Mouse (Mus musculus): ENCODE data around the gene Exoc2. TPM values are rescaled to one million over a fixed set of nuclear protein-coding genes. Genes with fewer than 3 reads are reported as not detected.
A peak's percentile ranks its signal among the peaks of the same experiment; 100 is the strongest.

Exoc2 gene
- 13.5 and 17.8 TPM in 2 replicates for polyA plus RNA-seq (2015; fragmentation: Nextera tagmentation; extraction: Ambion mirVana)

GRCm38 (mm10) chr13:30973501-30974246, at the start of gene Exoc2, which contains the start of gene Gm5447:
Exoc2 (minus strand) TSS chr13:30974093.
Gm5447 (plus strand) TSS chr13:30974204.
- ATAC-seq (ENCODE audit: low read depth) (peak; percentile 93), DNase-seq (peak; percentile 71)

GRCm38 (mm10) chr13:31023664-31024063, 49.8 kb upstream of the Exoc2 start:
- H3K27ac ChIP-seq = no peak overlapping the region
- no peak overlapping the region for H3K9ac ChIP-seq
- no peaks in the 10 kb centered on the region for H3K4me1 ChIP-seq (replicated peaks)
- 55% methylated on average over 3 of the region's 3 CpGs for WGBS (ENCODE audit: insufficient replicate concordance)
- no peak overlapping the region for H3K4me3 ChIP-seq (replicated peaks)
- no peak for DNase-seq
- ATAC-seq (ENCODE audit: low read depth) = no peak
- H3K9me3 ChIP-seq (replicated peaks) = no peaks in the 10 kb centered on the region
- H3K4me2 ChIP-seq = no peak overlapping the region
- H3K27me3 ChIP-seq = no peaks in the 10 kb centered on the region
- no peaks in the 10 kb centered on the region for H3K36me3 ChIP-seq

More at GRCm38 (mm10) chr13:30973501-30974246, at the start of gene Exoc2, which contains the start of gene Gm5447:
- Histone ChIP-seq H3K27me3 (no peaks in the 10 kb centered on the region), H3K9ac (peak within 1 kb of the TSS; percentile 90), H3K9me3 (replicated peaks) (no peaks in the 10 kb centered on the region), H3K36me3 (no peaks in the 10 kb centered on the region), H3K27ac (peak within 1 kb of the TSS; percentile 87), H3K4me2 (peak within 1 kb of the TSS; percentile 72), H3K4me1 (replicated peaks) (peaks cover 44% of the 10 kb centered on the region), H3K4me3 (replicated peaks) (peak within 1 kb of the TSS; percentile 82)
- WGBS (ENCODE audit: insufficient replicate concordance) = under 1% methylated on average over 53 of the region's 54 CpGs

DNA sequence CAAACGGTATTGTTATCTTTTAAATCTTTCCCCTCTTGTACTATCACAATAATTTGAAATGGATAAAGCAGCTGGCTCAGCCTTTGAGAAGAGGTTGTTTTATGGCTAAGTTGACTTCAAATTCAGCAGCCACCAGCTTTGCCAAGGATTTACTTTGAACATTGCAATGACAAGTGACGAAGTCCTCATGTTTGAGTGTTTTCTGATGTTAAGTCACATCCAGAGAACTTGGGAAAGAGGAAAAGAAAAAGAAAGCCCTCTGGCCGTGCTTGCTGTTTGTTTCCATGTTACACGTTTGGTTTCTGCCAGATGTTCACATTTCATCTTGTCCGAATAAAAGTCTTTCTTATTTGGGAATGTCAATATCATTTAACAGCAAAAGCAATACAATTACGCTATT, 48.0 kb upstream of the Exoc2 start:
- H3K9ac ChIP-seq = no peak overlapping the region
- H3K27ac ChIP-seq = no peak overlapping the region
- WGBS (ENCODE audit: insufficient replicate concordance) = 58% methylated on average over 6 of the region's 6 CpGs
- no peak for DNase-seq
- no peaks in the 10 kb centered on the region for H3K36me3 ChIP-seq
- H3K4me3 ChIP-seq (replicated peaks) = no peak overlapping the region
- no peak overlapping the region for H3K4me2 ChIP-seq
- ATAC-seq (ENCODE audit: low read depth) = no peak
- H3K27me3 ChIP-seq = no peaks in the 10 kb centered on the region
- H3K9me3 ChIP-seq (replicated peaks) = no peaks in the 10 kb centered on the region
- H3K4me1 ChIP-seq (replicated peaks) = no peaks in the 10 kb centered on the region

GRCm38 (mm10) chr13:31021514-31021913, 47.6 kb upstream of the Exoc2 start:
- Histone ChIP-seq H3K27ac (no peak overlapping the region), H3K9ac (no peak overlapping the region), H3K27me3 (no peaks in the 10 kb centered on the region), H3K9me3 (replicated peaks) (no peaks in the 10 kb centered on the region), H3K36me3 (no peaks in the 10 kb centered on the region), H3K4me1 (replicated peaks) (no peaks in the 10 kb centered on the region), H3K4me3 (replicated peaks) (no peak overlapping the region), H3K4me2 (no peak overlapping the region)
- ATAC-seq (ENCODE audit: low read depth) (no peak), DNase-seq (no peak)
- WGBS (ENCODE audit: insufficient replicate concordance) = 54% methylated on average over 4 of the region's 4 CpGs

DNA sequence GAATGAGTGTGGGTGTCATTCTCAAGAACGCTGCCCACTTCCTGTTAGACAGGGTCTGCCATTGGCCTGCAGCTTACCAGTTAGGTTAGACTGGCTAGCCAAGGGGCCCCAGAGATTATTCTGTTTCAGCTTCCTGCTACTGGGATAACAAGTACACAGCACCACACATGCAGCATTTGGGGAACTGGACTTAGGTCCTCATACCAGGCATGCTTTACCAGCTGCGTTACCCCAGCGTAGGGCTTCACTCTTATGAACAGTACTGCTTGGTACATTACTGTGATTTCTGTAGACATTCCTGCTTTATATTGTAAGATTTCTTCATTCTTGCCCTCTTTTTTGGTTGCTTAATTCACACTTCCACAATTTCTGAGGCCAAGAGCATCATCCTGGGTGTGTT, 43.7 kb upstream of the Exoc2 start:
- ATAC-seq (ENCODE audit: low read depth) (no peak), DNase-seq (no peak)
- Histone ChIP-seq H3K4me1 (replicated peaks) (no peaks in the 10 kb centered on the region), H3K27ac (no peak overlapping the region), H3K9me3 (replicated peaks) (no peaks in the 10 kb centered on the region), H3K36me3 (no peaks in the 10 kb centered on the region), H3K4me3 (replicated peaks) (no peak overlapping the region), H3K4me2 (no peak overlapping the region), H3K27me3 (no peaks in the 10 kb centered on the region), H3K9ac (no peak overlapping the region)
- 59% methylated on average over 3 of the region's 3 CpGs for WGBS (ENCODE audit: insufficient replicate concordance)

GRCm38 (mm10) chr13:31004995-31005394, 31.1 kb upstream of the Exoc2 start:
- no peak overlapping the region for H3K4me3 ChIP-seq (replicated peaks)
- no peak for ATAC-seq (ENCODE audit: low read depth)
- 48% methylated on average over 4 of the region's 4 CpGs for WGBS (ENCODE audit: insufficient replicate concordance)

GRCm38 (mm10) chr13:31004458-31004857, 30.6 kb upstream of the Exoc2 start:
- Histone ChIP-seq H3K4me1 (replicated peaks) (no peaks in the 10 kb centered on the region), H3K4me2 (no peak overlapping the region), H3K27me3 (no peaks in the 10 kb centered on the region), H3K27ac (no peak overlapping the region), H3K9ac (no peak overlapping the region), H3K36me3 (no peaks in the 10 kb centered on the region), H3K9me3 (replicated peaks) (no peaks in the 10 kb centered on the region), H3K4me3 (replicated peaks) (no peak overlapping the region)
- ATAC-seq (ENCODE audit: low read depth) (no peak), DNase-seq (no peak)
- WGBS (ENCODE audit: insufficient replicate concordance) = 37% methylated on average over 12 of the region's 12 CpGs

More at GRCm38 (mm10) chr13:31004995-31005394, 31.1 kb upstream of the Exoc2 start:
- Histone ChIP-seq H3K27ac (no peak overlapping the region), H3K4me2 (no peak overlapping the region), H3K9ac (no peak overlapping the region), H3K4me1 (replicated peaks) (no peaks in the 10 kb centered on the region), H3K9me3 (replicated peaks) (no peaks in the 10 kb centered on the region), H3K36me3 (no peaks in the 10 kb centered on the region), H3K27me3 (no peaks in the 10 kb centered on the region)
- no peak for DNase-seq

DNA sequence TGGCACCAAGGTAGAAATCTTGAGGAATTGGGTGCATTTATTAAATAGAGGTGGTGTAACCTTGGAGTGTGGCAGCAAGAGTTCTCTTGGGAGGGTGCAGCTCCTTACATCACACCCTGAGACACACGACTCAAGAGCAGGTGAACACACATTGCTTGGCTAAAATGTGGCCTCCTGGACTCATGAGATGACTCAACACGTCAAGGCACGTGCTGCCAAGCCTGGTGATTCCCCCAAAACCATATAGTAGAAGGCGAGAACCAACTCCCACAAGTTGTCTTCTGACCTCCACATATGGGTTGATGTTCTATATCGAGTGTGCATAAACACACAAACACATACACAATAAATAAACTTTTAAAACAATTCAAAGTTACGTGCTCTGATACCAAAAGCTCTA, 25.9 kb upstream of the Exoc2 start:
- Histone ChIP-seq H3K9me3 (replicated peaks) (no peaks in the 10 kb centered on the region), H3K4me3 (replicated peaks) (no peak overlapping the region), H3K27ac (no peak overlapping the region), H3K27me3 (0 out of 2 replicates have a peak, but pooled peaks cover 5% of the 10 kb centered on the region), H3K9ac (no peak overlapping the region), H3K4me1 (replicated peaks) (no peaks in the 10 kb centered on the region), H3K36me3 (no peaks in the 10 kb centered on the region), H3K4me2 (no peak overlapping the region)
- DNase-seq (no peak), ATAC-seq (ENCODE audit: low read depth) (no peak)
- 57% methylated on average over 6 of the region's 6 CpGs for WGBS (ENCODE audit: insufficient replicate concordance)

DNA sequence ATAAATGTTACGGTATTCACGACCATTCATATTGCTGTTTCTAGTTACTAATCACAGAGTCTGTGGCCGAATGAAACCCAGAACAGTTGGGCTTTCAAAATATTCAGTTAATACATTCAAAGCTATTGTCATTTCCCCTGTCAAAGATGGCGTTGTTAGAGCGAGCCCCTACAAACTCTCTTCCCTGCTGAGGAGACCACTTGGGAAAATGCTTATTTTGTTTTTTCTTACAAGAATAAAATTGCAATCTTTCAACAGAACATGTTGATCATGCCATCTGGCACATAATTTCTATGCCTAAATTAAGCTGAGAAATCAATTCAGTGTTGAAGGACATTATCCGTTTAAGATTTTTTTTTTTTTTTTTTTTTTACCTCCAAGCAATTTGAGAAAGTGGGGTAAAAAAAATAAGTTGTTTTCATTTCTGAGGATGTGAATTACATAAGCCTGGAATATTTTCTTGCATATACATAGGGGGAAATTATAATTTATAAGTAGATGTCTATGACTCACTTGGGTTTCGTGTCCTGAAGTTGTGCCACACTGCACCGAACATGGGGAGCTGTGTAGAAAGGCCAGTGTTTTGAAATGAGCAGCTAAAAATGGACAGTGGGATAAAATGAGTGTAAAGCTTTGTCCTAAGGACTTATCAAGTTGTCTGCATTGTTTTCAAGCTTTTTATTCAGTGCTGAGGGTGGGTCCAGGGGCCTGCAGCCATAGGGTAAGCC, 23.8 kb upstream of the Exoc2 start:
- Histone ChIP-seq H3K27ac (no peak overlapping the region), H3K9me3 (replicated peaks) (no peaks in the 10 kb centered on the region), H3K9ac (no peak overlapping the region), H3K4me3 (replicated peaks) (no peak overlapping the region), H3K36me3 (no peaks in the 10 kb centered on the region), H3K4me1 (replicated peaks) (no peaks in the 10 kb centered on the region), H3K4me2 (no peak overlapping the region), H3K27me3 (peaks cover 9% of the 10 kb centered on the region; the same call in 1 of the 2 replicates)
- 72% methylated on average over 8 of the region's 8 CpGs for WGBS (ENCODE audit: insufficient replicate concordance)
- DNase-seq = no peak
- no peak for ATAC-seq (ENCODE audit: low read depth)

DNA sequence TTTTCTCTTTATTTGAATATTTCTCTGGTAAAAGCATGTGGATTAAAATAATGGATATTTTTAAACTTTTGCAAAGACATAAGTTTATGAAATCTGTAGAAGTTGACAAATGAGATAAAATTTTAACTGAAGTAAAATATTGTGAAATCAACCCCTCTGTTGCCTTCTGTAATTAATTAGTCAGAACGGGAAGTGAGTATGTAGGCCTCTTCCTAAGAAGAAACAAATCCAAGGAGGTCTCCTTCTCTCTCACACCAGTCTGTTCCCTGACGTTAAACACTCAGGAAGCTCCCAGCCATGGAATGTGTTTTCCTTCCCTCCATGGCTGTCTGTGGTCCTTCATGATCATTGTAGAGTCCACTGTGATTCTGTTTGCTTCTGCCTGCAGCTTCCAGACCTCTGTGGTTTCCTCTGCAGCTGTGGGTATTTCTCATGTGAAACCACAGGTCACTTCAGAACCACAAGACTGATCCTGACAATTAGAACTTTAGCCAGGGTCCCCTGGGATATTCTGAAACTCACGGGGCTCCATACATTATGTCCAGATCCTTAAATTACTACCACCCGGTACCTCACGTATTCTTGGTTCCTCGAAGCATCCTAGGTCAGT, 20.5 kb upstream of the Exoc2 start:
- H3K9me3 ChIP-seq (replicated peaks) = no peaks in the 10 kb centered on the region
- H3K9ac ChIP-seq = no peak overlapping the region
- peaks cover 24% of the 10 kb centered on the region; the same call in 1 of the 2 replicates for H3K27me3 ChIP-seq
- ATAC-seq (ENCODE audit: low read depth) (no peak), DNase-seq (no peak)
- no peak overlapping the region for H3K4me3 ChIP-seq (replicated peaks)
- H3K27ac ChIP-seq = no peak overlapping the region
- H3K4me2 ChIP-seq = no peak overlapping the region
- no peaks in the 10 kb centered on the region for H3K36me3 ChIP-seq
- 38% methylated on average over 6 of the region's 6 CpGs for WGBS (ENCODE audit: insufficient replicate concordance)
- H3K4me1 ChIP-seq (replicated peaks) = no peaks in the 10 kb centered on the region

- no peak for ATAC-seq (ENCODE audit: low read depth)
- Histone ChIP-seq H3K27ac (no peak overlapping the region), H3K4me1 (replicated peaks) (no peaks in the 10 kb centered on the region), H3K27me3 (peaks cover 24% of the 10 kb centered on the region; the same call in 1 of the 2 replicates), H3K4me2 (no peak overlapping the region), H3K9ac (no peak overlapping the region), H3K4me3 (replicated peaks) (no peak overlapping the region), H3K36me3 (no peaks in the 10 kb centered on the region), H3K9me3 (replicated peaks) (no peaks in the 10 kb centered on the region)
- DNase-seq = no peak
- 31% methylated on average over 3 of the region's 3 CpGs for WGBS (ENCODE audit: insufficient replicate concordance)
Observed at GRCm38 (mm10) chr13:30993819-30994218, 19.9 kb upstream of the Exoc2 start.

Data from liver, embryonic 13.5 days (tissue).